Mouse (Mus musculus) c-Kit-positive CD71-positive TER-119-negative erythroid progenitor cells, embryonic 14.5 days (primary cell): Measurements from ENCODE around the gene Ssc5d.
A peak's percentile ranks its signal among the peaks of the same experiment; 100 is the strongest.
"Not testable (repeated sequence)": the region's sequence is repeated elsewhere in the genome, so short reads cannot be mapped to it uniquely, and the experiment has no call there.

Experiments used
- DNase-seq: peaks from one replicate; pipeline ENCODE4 v3.0.0-alpha.2; 2013; ENCODE audit warnings: low read depth

Ssc5d gene

DNA sequence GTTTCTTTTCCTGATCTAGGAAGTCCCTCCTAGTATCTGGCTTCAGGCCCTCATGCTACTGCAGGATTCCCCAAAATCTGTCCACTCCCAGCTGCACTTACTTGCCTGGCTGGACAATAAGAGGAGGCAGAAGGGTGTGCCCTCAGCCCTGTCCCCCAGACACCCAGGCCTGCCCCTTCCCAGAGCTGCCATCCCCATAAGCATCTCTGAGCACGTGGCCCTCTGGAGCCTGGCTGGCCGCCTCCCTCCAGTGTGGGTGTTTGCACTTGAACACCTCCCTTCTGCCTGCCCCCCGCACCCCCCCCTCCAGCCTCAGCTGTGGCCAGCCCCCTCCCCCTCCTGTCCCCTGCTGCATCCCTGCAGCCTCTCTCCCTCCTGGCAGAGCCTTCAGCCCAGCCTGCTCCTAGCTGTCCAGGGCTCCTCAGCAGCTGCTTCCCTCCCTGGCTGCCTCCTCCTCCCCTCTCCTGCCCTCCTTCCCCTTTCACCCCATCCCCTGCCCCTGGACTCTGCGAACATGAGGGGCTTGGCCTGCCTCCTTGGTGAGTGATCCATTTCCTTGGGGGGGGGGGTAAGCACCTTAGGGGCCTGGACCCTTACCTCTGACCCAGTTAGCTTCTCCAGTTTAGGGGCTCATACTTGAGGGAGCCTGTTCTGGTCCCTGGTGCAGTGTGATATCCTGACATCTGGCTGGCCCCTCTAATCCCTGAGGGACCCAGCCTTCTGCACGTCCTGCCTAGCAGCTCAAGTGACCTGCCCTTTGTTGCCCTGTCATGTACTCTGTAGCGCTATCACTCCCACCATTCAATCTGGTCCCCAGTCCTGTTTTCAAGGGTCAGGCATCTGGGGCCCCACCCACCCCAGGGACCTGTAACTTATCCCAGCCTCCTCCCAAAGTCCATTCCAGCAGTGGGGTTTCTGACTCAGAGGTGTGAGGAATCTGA lies at the start of gene Ssc5d:
Gene Ssc5d, plus strand, starts transcription at position 345 of the 941 bp plus-strand sequence.
- DNase-seq, result no peak

DNA sequence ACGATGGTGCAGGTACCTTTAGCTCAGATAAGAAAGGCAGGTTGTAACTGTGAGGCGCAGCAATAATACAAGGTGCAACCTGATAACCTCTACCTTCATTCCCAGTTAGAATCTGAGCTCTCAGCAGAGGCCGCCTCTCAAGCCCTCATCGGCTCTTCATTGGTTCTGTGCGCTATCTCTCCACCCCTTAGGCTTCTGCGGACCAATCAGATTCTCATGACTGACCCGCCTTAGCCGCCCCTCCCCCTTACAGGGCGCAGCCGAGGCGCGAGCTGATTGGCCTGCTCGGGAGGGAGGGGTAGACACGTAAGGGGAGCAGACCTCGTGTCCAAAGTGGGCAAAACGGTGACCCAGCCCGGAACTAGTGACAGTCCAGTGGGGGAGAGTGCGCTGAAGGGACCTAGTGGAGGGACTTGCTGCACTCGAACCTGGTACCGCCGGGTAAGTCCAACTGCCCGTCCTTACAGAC lies 48.8 kb upstream of the Ssc5d start, which contains the start of gene Isoc2a:
Gene Isoc2a, plus strand, starts transcription at position 401 of the 469 bp plus-strand sequence.
- DNase-seq, result peak; percentile 94

DNA sequence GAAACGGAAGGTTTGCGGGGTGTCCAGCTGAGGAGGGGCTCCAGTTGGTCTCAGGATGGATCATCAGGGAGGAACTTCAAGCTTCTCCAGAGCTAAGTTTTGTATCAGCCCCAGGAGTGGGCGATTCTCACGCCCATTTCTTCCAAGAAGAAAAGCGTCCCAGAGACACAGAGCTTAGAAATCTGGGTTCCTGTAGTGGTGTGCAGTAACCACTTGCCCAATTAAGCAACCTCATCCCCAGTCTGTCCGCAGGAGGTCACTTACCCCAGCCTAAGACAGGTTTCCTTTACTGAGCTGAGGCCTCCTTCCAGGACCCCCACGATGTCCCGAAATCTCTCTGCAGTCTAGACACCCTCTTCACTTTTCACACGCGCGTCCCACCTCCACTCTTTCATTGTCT lies 48.4 kb upstream of the Ssc5d start:
- no peak for DNase-seq

DNA sequence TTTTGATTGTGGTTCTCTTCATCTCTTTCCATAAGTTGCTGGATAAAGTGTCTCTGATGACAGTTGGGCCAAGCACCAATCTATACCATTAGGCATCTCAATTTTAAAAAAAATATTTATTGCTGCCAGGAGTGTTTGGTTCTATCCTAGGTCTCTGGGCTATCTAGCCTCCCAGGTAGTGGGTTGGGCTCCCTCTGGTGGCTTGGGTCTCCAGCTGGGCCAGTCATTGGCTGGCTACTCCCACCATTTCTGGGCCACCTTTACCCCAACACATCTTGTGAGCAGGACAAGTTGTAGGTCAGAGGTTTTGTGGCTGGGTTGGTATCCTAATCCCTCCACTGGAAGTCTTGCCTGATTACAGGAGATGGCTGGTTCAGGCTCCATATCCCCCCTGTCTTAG lies 47.4 kb upstream of the Ssc5d start:
- DNase-seq, result no peak

DNA sequence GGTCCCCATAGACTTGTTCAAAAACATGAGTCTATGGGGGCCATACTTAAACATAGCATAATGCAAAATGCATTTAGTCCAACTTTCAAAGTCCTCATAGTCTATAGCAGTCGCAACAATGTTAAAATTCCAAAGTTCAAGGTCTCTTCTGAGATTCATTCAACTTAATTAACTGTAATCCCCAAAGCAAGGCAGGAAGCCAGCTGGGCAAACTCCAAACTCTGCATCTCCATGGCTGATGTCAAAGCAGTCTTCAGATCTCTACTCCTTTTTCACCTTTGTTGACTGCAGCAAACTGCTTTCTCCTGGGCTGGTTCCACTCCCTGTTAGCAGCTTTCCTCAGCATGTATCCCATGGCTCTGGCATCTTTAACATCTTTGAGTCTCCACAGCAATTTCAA lies 46.5 kb upstream of the Ssc5d start:
- DNase-seq, result not testable (repeated sequence)

DNA sequence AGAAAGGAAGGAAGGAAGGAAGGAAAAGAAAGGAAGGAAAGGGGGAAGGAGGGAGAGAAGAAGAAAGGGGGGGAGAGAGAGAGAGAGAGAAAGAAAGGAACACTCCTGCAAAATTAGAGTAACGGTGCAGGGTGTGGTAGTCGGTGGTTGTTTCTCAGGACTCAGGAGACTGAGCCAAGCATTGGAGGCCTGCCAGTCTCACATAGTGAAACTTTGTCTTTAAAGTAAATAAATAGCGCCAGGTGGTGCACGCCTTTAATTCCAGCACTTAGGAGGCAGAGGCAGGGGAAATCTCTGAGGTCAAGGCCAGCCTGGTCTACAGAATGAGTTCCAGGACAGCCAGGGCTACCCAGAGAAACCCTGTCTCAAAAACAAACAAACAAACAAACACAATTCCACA lies 38.9 kb upstream of the Ssc5d start:
- DNase-seq, result no peak

DNA sequence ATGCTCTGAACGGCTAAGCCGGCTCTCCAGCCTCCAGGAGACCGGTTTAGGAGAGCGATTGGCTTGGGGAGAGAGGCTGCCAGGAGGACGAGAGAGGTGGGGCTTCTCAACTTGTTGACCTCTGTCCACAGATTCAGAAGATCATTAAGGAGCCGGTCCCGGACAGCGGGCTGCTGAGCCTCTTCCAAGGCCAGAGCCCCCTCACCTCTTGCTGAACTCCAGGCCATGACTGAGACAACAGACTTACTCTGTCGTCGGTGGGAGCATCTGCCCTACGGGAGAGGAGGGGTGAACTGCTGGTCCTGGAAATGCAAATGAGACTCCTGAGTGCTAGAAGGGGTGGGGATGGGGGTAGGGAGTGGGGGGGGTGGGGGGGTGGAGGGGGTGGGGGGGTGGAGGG lies 30.4 kb upstream of the Ssc5d start:
- no peak for DNase-seq

DNA sequence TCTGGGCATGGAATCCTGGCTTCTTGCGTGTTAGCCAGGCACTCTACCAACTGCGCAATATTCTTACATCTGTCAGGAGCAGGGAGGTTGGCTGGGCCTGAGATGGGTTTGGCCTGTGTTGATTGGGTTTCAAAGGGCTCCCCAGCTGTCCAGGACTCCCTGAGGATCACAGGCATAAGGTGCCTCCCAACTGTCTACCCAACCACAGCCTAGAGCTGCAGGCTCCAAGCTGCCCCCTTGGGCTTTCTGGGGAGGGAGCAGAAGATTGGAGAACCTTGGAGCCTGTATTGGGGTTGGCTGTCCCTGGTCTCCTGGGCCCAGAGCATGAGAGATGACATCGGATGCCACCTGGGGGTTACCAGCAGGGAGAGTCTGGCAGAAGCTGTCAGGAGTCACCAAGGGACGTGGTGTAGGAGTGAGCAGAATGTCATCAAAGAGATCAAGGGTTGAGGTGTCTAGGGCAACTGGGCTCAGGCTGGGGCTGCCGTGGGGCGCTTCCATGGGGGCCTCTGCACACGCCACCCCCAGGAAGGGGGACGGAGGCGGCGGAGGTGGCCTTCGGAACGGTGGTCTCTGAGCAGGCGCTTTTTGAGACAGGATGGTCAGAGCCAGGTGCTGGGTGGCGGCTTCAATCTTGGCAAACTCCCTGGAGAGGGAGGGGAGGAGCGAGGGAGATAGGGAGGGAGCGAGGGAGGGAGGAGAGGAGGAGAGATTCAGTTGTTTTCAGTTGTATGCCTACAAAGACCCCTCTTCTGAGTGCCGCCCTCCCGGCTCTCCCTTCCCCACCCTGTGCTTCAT lies 26.5 kb upstream of the Ssc5d start:
- DNase-seq, result no peak

DNA sequence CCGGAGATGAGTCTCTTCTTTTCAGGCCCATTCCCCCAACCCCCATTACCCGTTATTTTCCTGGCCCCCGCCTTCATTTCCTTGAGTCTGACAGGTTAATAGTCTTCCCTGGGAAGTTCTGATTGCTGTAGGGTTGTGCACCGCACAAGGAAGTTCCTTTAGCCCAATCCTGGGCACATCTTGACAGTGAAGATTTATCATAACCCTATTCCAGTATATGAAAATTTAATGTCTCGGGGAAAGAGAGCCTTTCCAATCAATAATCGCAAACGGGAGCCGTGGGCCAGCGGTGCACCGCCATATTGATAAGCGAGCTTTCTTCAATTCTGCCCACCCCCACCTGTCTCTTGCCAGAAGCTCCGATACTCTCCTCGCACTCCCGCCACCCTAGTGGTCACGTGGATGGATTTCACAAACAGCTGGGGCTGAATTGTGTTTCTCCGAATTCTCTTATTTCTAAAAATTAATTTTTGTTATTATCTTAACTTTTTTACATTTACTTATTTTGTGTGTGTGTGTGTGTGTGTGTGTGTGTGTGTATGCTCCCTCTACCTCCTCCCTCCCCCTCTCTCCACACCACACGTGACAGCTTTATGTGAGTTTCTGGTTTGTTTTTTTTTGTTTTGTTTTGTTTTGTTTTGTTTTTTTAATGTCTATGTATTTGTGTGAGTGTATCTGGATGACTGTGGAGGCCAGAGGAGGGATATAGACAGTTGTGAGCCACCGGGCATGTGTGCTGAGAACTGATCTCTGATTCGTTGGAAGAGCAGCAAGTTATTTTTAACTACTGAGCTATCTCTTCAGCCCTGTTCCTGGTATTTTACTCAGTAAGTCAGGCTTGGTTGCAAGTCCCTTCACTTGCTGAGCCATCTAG lies 25.7 kb upstream of the Ssc5d start:
- DNase-seq, result no peak

DNA sequence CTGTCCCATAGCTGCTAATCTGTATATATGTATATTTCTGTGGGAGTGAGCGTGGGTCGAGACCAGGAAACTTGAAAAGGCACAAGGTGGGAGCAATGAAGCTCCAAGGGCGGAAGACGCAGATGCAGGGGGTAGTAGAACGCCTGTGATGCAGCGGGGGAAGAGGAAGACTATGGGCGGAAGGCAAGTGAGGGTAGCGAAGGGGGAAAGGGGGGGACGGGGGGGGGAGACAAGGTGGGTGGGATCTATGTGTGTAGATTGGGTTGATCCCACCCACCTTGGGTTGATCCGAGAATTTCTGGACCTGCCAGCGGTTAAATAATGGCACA lies 25.1 kb upstream of the Ssc5d start:
- DNase-seq, result no peak

DNA sequence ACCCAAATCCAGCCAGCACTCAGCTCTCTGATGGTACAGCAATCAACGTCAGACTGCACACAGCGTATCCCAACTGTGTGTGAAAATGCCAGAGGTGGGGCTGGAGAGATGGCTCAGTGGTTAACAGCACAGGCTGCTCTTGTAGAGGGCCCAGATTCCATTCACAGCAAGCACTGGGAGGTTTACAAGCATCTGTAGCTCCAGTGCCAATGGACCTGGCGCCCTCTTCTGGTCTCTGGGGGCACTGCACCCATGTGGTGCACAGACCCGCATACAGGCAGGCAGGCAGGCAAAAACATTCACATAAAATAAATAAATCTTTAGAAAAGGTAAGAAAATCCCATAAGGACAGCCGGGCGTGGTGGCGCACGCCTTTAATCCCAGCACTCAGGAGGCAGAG lies 24.4 kb upstream of the Ssc5d start:
- DNase-seq, result no peak

DNA sequence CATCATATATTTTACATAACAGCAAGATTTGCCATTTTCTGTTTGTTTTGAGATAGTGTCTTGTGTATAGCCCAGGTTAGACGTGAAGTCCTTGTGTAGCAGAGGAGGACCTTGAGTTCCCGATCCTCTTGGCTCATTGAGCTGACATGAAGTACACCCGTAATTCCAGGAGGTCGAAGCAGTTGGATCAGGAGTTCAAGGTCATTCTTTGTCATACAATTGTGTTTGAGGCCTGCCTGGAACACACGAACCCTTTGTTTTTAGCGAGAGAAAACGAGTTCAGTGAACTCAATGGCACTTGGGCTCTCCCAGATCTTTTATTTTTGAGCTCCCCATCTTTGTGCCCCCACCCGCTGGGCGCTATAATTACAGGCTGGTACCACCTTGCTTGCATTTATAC lies 23.2 kb upstream of the Ssc5d start:
- no peak for DNase-seq

DNA sequence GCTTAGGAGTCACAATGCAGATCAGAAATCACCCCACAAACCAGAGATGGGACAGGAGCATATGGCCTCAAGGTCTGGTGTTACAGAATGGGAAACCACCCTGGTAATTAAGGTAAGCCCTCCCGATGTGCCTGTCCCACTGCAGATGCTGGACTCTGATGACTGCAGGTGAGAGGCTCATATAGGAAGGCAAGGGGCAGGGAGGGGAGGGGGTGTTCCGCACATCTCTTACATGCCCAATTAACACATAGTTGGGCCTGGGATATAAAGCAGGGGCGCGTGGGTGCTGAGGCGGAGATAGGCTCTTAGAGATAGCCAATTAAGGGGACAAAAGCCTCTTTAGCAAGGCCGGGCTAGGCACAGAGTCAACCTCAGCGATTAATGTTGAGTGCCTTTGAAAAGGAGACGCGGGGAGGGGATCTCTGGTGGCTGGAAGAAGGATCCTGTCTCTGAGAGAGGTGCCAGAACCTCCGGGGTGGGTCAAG lies 19.1 kb upstream of the Ssc5d start, which contains the start of gene Gm36210:
Gene Gm36210, minus strand, starts transcription at position 51 of the 485 bp plus-strand sequence.
- DNase-seq, result no peak

DNA sequence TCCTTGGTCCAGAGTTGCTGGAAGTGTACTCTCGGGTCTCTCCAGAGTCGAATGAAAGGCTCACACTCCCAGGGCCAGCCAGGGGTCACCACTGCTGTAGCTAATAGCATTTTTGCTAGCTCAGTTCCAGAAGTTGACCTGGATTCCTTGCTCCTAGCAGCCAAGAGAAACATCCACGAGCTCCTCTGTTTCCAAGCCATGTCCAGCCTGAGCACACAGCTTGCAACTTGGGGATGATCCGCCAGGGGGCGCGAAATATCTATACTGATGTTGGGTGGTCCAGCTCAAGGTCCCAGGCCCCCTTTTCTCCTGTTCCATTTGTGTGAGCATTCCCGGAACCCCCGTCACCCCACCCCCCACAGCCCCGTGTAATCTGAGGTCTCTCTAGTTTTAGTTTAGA lies 14.0 kb upstream of the Ssc5d start:
- no peak for DNase-seq

DNA sequence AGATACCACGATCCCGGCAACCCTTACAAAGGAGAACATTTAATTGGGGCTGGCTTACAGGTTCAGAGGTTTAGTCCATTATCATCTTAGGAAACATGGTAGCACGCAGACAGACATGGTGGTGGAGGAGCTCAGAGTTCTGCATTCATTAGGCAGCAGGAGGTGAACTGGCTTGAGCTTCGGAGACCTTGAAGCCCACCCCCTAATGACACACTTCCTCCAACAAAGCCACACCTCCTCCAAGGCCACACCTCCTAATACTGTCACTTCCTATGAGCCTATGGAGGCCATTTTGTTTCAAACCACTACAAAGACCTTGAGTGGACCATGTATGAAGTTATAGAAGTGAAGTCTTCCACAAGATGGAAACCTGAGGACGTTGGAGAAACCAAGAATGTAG lies 13.3 kb upstream of the Ssc5d start:
- no peak for DNase-seq

DNA sequence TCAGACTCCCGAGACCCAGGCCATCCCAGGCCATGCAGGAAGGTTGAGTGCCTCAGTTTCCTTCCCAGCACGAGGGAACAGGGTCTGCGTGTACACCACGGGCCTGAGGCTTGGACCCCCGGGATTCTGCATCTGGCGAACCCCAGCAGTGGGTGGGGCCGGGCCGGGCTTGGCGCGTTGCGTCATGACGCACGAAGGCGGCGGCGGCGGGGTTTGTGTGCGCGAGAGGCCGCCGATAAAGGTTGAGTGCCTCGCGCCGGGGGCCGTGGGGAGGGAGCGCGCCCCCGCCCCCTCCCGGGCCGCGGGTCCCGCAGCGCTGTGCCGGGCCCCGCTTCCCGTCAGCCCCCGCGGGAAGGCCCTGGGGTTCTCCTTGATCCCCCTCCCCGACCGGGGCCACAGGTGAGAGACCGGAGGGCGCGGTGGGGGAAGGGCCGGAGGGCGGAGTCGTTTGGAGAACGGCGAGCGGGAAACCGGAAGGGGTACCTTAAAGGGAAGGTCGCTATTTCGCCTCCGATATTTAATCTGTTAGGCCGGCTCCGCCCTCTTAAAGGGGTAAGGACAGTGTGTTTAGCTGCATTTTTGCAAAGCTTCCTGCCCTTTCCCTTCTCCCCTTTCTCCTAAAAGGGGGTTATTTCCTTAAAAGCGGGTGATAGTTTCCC lies 10.4 kb upstream of the Ssc5d start, which contains the start of gene Zfp628:
Gene Zfp628, plus strand, starts transcription at position 211 of the 659 bp plus-strand sequence.
- peak; percentile 90 for DNase-seq

DNA sequence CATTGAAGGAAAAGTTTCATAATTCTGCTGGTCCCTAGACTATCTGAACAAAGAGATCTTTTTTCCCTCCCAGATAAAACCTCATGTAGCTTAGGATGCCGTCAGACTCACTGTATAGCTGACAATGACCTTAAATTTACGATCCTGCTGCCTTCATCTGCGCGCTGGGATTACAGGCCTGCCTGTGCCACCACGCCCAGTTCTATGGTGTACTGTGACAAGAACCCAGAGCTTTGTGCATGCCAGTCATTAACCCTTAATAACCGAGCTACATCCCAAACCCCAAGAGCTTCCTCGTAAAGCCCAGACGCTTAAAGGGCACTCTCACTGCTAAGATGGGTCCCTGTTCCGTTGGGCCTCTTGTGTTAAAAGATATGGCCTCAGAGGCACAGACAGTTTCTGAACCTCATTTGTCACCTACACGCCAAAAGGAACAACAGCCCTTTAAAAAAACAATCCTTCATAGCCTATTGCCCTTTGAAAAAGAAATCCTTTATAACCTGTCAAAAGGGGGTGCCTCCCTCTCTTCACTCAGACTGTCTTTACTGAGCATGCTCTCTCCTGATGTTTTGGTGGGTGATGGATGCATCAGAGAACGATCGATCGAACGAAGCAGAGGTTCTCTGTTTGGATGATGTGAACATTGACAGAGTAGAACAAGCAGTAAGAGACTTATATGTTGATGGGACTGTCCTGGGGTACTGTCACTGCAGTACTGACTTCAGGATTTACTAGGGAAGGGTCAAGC lies 9.7 kb upstream of the Ssc5d start:
- DNase-seq, result no peak

DNA sequence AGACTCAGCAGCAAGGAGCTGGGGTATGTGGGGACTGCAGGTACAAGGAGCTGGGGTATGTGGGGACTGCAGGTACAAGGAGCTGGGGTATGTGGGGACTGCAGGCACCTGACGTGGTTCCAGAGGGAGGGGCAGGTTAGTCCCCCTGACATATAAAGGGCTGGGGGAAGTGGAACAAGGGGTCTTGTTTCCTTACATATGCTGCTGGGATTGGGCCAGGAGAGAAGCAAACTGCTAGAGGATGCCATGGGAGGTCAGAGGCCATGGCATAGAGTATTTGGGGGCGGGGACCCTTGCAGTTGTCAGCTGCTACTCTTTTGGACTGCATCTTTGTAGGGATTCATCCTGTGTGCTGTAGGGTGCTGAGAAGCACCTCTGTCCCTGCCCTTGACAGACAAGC lies 8.1 kb upstream of the Ssc5d start:
- DNase-seq, result no peak

DNA sequence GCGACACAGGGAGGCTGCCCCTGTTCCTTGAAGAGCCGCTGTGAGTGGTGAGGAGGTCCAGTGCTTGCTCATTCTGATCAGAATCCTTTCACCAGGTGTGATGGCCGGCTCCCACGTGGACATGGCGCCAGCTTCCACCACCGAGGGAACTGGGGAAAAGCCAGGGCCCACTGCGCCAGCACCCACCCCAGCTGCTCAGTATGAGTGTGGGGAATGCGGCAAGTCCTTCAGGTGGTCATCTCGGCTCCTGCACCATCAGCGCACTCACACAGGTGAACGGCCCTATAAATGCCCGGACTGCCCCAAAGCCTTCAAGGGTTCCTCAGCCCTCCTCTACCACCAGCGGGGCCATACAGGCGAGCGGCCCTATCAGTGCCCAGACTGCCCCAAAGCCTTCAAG lies 6.9 kb upstream of the Ssc5d start:
- no peak for DNase-seq

DNA sequence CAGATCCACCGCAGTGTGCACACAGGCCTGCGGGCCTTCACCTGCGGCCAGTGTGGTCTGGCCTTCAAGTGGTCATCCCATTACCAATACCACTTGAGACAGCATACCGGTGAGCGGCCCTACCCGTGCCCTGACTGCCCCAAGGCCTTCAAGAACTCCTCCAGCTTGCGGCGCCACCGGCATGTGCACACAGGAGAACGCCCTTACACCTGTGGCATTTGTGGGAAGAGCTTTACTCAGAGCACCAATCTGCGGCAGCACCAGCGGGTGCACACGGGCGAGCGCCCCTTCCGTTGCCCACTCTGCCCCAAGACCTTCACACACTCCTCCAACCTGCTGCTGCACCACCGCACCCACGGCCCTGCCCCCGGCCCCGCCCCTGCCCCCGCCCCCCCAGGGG lies 6.5 kb upstream of the Ssc5d start:
- no peak for DNase-seq
